Mouse (Mus musculus): ENCODE measurements around the gene Ripor2. TPM values are rescaled to one million over a fixed set of nuclear protein-coding genes. Genes with fewer than 3 reads are reported as not detected.

Ripor2 gene
- polyA plus RNA-seq (2021), result 3.5 TPM

DNA sequence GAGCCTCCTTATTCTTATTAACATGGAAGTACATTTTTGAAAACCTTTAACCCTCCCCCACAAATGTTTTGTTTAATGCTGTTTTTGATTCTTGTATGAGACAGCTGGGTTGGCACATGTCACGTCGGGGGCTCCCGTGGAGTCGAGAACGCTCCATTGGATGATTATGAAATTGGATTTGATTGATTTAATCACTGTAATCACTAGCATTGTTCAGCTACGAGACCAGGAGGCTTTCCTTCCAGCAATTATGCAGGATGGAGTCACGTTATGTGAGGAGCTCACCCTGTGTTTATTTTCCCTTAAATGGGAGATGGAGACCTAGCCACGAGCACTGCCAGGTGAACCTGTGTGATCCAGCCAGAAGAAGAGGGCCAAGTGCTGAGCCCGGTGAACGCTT is at the start of gene Ripor2:
Gene Ripor2, plus strand, starts transcription at position 357 of the 400 bp plus-strand sequence.
- no peak for ATAC-seq
- in situ Hi-C loops (cut with MboI; ENCODE audit: low pct_unique_long_range_greater_than_20kb), result no loop called here
- CTCF ChIA-PET, result no interaction called here
- DNase-seq (ENCODE audit: low read depth, low spot score), result no peak
- POLR2A ChIA-PET, result no interaction called here
- TF ChIP-seq CTCF (IDR thresholded peaks at IDR 0.05), result no peak
- no peaks in the 10 kb centered on the region for H3K27me3 ChIP-seq

DNA sequence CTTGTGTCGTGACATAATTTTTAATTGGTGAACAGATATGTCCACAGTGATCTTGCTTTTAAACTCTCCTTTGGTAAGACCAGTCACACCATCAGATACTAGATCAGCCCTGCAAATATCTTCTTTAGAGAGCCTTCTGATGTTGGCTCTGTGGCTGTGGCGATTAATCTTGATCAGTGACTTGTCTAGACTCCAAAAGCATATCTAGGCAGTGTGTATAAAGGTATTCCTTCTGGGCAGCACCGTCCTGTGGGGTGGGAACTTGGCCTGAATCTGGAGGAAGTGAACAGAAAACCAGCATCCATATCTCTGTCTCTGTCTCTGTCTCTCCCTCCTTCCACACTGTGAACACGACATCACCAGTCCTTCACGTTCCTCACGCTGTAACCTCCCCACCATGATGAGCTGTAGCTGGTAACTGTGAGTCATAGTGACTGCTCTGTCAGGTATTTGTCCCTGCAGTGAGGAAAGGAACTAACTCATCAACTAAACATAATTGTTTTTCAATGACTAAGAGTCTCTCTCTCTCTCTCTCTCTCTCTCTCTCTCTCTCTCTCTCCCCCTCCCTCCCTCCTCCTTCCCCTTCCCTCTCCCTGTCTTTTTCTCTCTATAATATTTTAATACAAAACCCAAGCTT is 45.3 kb upstream of the Ripor2 start:
- DNase-seq (ENCODE audit: low read depth, low spot score) (peak; percentile 49), ATAC-seq (peak; percentile 82)
- POLR2A ChIA-PET, result interaction anchor here (0.9 kb wide), 1 partner anchor 30 kb away, joined by 3 read pairs; no protein-coding TSS in a partner anchor
- CTCF ChIA-PET, result interaction anchor here (0.8 to 1.1 kb wide), 3 partner anchors 7 to 18 kb away, joined by 3 read pairs; no protein-coding TSS in a partner anchor
- in situ Hi-C loops (cut with MboI; ENCODE audit: low pct_unique_long_range_greater_than_20kb), result no loop called here
- no peaks in the 10 kb centered on the region for H3K27me3 ChIP-seq
- TF ChIP-seq CTCF (IDR thresholded peaks at IDR 0.05), result no peak

DNA sequence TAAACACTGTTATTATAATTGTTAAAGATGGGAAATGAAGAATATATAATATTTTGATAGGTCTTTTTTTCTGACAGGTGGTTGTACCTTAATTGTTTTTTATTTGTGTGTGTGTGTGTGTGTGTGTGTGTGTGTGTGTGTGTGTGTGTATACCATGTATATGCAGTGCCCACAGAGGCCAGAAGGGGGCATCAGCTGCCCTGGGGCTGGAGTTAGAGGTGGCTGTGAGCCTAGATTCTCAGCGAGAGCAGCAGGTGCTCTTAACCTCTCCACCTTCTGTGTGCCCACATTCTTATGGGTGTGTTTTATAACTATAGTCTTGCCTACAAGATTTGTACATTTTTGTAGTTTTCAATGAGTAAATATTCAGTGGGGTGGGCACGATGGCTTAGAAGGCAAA is 44.0 kb upstream of the Ripor2 start:
- POLR2A ChIA-PET, result interaction anchor here (0.7 kb wide), 1 partner anchor 115 kb away, joined by 5 read pairs; no protein-coding TSS in a partner anchor
- DNase-seq (ENCODE audit: low read depth, low spot score) (no peak), ATAC-seq (no peak)
- TF ChIP-seq CTCF (IDR thresholded peaks at IDR 0.05), result no peak
- in situ Hi-C loops (cut with MboI; ENCODE audit: low pct_unique_long_range_greater_than_20kb), result no loop called here
- no peaks in the 10 kb centered on the region for H3K27me3 ChIP-seq
- CTCF ChIA-PET, result interaction anchor here (0.9 to 1.2 kb wide), 2 partner anchors 9 to 10 kb away, joined by 3 read pairs; no protein-coding TSS in a partner anchor

DNA sequence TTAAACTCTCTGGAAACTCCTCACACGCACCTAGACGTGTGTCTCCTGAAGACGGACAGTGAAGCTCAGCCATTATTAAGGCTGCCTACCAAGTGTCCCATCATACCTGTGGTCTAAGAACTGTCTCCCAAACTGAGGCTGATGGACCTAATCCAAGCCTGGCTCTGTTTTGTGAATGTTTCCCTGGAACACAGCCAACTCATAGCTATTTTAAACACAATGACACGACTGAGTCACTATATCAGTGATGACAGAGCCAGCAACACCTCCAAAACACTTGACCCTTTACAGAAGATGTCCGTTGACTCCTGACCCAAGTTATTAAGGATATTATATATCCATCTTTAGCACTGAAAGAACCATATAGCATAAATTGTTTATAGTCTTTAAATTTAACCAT is 43.0 kb upstream of the Ripor2 start:
- ChIA-PET POLR2A (no interaction called here), CTCF (no interaction called here)
- ATAC-seq (no peak), DNase-seq (ENCODE audit: low read depth, low spot score) (no peak)
- no peak for TF ChIP-seq CTCF (IDR thresholded peaks at IDR 0.05)
- H3K27me3 ChIP-seq, result no peaks in the 10 kb centered on the region
- in situ Hi-C loops (cut with MboI; ENCODE audit: low pct_unique_long_range_greater_than_20kb), result no loop called here

DNA sequence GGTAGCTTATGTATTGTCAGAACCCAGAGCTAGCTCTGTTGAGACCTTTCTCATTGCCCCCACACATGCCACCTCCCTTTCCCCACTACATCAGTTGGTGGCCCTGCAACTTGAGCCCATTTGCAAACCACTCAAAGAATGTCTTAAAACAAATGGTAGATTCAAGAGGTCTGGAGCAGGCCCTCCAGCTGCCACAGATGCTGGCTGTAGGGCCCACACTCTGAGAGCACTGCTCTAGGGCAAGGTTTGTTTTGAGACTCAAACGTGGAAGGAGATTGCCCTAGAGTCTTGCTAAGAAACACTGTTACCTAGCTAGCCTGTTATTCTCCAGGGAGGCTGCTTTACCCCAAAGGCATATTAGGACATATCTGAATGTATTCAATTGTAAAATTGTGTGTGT is 36.3 kb upstream of the Ripor2 start:
- no peak for TF ChIP-seq CTCF (IDR thresholded peaks at IDR 0.05)
- ATAC-seq (no peak), DNase-seq (ENCODE audit: low read depth, low spot score) (no peak)
- CTCF ChIA-PET, result no interaction called here
- H3K27me3 ChIP-seq, result no peaks in the 10 kb centered on the region
- POLR2A ChIA-PET, result no interaction called here
- in situ Hi-C loops (cut with MboI; ENCODE audit: low pct_unique_long_range_greater_than_20kb), result no loop called here

DNA sequence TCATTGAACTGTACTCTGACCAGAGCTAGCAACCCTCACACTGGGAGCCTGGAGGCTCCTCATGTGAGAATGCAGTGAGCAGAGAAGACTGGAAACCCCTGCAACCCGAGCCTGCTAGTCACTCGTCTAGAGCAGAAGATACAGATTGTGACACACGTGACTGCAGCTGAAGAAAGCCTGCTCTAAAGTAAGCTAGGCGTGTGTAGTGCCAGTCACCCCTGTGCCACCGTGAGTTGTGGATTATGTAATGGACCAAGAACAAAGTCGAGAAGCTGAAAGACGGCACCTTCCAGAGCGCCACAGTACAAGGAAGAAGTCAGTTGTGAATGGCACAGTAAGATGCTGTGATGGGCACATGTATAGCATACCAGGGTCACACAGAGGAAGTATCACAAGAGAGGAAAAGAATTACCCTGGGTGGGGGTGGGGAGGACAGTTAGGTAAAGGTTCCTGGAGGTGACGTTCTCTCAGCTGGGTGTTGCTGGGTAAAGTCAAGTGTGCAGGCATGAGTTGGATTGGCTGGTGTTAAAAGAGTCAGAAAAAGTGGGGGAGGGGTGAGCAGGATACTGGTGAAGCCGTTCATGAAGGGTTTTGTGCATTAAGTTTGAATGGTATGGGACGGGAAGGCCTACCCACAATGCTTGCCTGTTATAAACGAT is 35.1 kb upstream of the Ripor2 start:
- CTCF ChIA-PET, result interaction anchor here (1.3 kb wide), 1 partner anchor 19 kb away, joined by 3 read pairs; no protein-coding TSS in a partner anchor
- POLR2A ChIA-PET, result no interaction called here
- in situ Hi-C loops (cut with MboI; ENCODE audit: low pct_unique_long_range_greater_than_20kb), result no loop called here
- no peak for DNase-seq (ENCODE audit: low read depth, low spot score)
- ATAC-seq, result no peak
- H3K27me3 ChIP-seq, result no peaks in the 10 kb centered on the region
- no peak for TF ChIP-seq CTCF (IDR thresholded peaks at IDR 0.05)

- no peak for ATAC-seq
- TF ChIP-seq CTCF (IDR thresholded peaks at IDR 0.05), result no peak
- no peaks in the 10 kb centered on the region for H3K27me3 ChIP-seq
- ChIA-PET POLR2A (no interaction called here), CTCF (interaction anchor here (1.5 kb wide), 1 partner anchor 15 kb away, joined by 4 read pairs; no protein-coding TSS in a partner anchor)
- no peak for DNase-seq (ENCODE audit: low read depth, low spot score)
- in situ Hi-C loops (cut with MboI; ENCODE audit: low pct_unique_long_range_greater_than_20kb), result no loop called here
Measured at GRCm38 (mm10) chr13:24548911-24549310, 33.1 kb upstream of the Ripor2 start.

GRCm38 (mm10) chr13:24551100-24551931 is 30.7 kb upstream of the Ripor2 start:
- POLR2A ChIA-PET, result no interaction called here
- no peak for TF ChIP-seq CTCF (IDR thresholded peaks at IDR 0.05)
- in situ Hi-C loops (cut with MboI; ENCODE audit: low pct_unique_long_range_greater_than_20kb), result no loop called here
- ATAC-seq, result no peak
- CTCF ChIA-PET, result interaction anchor here (0.9 to 1.7 kb wide), 2 partner anchors 13 to 45 kb away, joined by 3 to 4 read pairs; no protein-coding TSS in a partner anchor
- no peak for DNase-seq (ENCODE audit: low read depth, low spot score)
- no peaks in the 10 kb centered on the region for H3K27me3 ChIP-seq

DNA sequence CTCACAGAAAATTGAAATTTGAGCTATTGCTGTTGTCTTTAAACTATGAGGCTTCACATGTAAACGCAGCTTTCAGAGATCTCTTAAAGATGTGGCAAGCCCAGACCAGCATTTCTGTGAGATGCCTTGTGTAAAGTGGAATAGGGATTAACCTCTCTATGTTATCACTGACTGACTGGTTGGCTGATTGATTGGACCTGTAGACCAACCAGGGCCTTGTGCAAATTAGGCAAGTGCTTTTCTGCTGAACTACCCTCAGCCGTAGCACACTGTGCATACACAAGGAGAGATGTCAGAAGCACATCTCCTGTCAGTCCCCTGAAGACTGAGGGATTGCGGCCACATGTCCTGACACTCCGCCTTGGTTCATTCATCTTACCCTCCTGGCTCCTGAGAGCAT is 29.9 kb upstream of the Ripor2 start:
- in situ Hi-C loops (cut with MboI; ENCODE audit: low pct_unique_long_range_greater_than_20kb), result no loop called here
- POLR2A ChIA-PET, result no interaction called here

DNA sequence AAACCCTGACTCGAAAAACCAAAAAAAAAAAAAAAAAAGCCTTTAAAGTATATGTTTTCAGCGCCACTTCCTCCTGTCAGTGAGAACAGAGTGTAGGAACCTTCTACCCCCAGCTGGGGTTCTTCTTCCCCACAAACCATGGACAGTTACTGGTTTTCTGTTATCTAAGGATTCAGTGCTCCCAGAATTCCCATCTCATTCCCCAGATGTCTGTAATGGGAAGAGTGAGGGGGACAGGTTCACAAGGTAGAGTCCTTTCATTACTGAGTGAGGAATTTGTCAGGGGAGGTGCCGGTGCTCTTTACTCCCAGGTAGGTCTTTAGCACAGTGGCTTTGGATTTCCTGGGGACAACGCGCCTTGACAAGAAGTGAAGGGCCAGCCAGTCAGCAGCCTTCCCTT is 20.6 kb upstream of the Ripor2 start:
- CTCF ChIA-PET, result no interaction called here
- POLR2A ChIA-PET, result no interaction called here
- DNase-seq (ENCODE audit: low read depth, low spot score), result no peak
- no peaks in the 10 kb centered on the region for H3K27me3 ChIP-seq
- in situ Hi-C loops (cut with MboI; ENCODE audit: low pct_unique_long_range_greater_than_20kb), result no loop called here
- no peak for ATAC-seq
- TF ChIP-seq CTCF (IDR thresholded peaks at IDR 0.05), result no peak

More for the DNA sequence above, 29.9 kb upstream of the Ripor2 start:
- H3K27me3 ChIP-seq, result no peaks in the 10 kb centered on the region
- ATAC-seq (no peak), DNase-seq (ENCODE audit: low read depth, low spot score) (no peak)
- CTCF ChIA-PET, result interaction anchor here (0.9 to 1.7 kb wide), 3 partner anchors 12 to 135 kb away, joined by 3 to 4 read pairs (median 3); no protein-coding TSS in a partner anchor
- no peak for TF ChIP-seq CTCF (IDR thresholded peaks at IDR 0.05)
